Mouse (Mus musculus) embryo, embryonic 9.5 days (tissue): ENCODE measurements around the gene Cdh20.
"Not testable (repeated sequence)": the region's sequence is repeated elsewhere in the genome, so short reads cannot be mapped to it uniquely, and the experiment has no call there.

ENCODE experiments used
- DNase-seq: peaks from one replicate; pipeline ENCODE4 v3.0.0-alpha.2; 2017; ENCODE audit errors: extremely low spot score

The Cdh20 gene

DNA sequence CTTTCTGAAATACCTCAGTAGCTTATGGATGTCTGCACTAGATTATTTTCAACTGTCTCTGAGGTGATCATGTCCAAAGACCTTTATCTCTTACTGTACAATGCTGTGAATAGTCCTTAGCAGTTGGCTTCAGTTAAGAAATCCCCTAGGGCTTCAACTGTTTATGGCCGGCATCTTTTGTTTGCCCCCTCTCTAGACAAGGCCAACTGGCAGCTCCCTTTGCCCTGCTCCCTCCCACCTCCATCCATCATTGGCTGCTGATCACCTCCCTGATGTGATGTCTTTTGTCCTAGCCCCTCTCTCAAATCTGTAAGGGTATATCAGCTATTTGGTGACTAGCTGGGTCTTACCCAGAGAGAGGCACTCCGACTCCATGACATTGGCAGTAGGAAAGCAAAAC is 148.2 kb downstream of the Cdh20 start:
- peak; percentile 14 for DNase-seq

- DNase-seq, result no peak
Observed at GRCm38 (mm10) chr1:104917307-104917836, 149.0 kb downstream of the Cdh20 start.

DNA sequence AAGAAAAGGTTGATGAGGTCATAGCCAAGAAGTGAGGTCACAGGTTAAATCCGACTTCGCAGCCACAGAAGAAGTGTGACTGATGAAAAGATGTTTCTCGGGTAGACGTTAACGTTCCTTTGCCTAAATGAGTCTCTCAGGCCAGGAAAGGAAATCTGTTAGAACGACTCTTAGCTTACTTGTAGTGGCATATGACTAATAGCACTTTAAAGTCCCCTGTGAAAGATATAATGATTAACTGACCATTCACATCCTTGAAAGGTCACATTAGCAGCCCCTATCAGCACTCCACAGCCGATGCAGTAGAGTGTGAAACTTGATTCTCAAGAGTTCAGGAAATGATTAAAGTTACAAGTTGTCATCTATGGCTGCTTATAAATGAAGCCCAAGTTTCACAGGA is 164.7 kb downstream of the Cdh20 start:
- DNase-seq, result no peak

GRCm38 (mm10) chr1:104936966-104937365 is 168.6 kb downstream of the Cdh20 start:
- no peak for DNase-seq

- no peak for DNase-seq
Observed at GRCm38 (mm10) chr1:104939156-104939555, 170.8 kb downstream of the Cdh20 start.

DNA sequence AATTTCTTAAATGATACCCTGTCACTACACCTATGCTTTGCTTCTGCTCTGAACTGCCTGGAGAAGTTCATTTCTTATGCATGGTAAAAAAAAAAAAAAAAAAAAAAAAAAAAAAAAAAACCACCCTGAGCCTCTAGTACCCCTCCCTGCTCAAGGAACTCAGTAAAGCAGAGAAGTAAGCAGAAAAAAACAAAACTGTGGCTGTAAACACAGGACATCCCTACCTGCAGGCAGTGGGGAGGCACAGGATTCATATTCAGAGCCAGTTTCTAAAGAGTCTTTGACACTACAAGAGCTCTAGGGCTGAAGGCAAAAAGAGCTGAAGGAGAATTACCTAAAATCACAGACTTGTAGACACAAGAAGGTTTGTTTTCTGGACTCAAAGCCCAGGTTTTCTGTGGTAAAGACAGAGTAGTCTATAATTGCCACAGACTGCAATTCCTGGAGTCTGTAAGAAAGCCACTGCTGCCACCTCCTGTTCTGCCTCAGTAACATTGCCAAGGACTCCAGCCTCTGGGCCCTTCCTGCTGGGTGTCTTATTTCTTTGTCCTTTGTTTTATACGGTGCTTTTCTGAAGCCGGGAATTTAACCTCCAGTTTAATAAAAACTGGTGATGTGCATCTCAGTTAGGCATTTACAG is 176.3 kb downstream of the Cdh20 start:
- peak; percentile 46 for DNase-seq

GRCm38 (mm10) chr1:104945110-104945489 is 176.8 kb downstream of the Cdh20 start:
- no peak for DNase-seq

GRCm38 (mm10) chr1:104949640-104950039 is 181.3 kb downstream of the Cdh20 start:
- not testable (repeated sequence) for DNase-seq

GRCm38 (mm10) chr1:104957046-104957445 is 188.7 kb downstream of the Cdh20 start:
- DNase-seq, result no peak

DNA sequence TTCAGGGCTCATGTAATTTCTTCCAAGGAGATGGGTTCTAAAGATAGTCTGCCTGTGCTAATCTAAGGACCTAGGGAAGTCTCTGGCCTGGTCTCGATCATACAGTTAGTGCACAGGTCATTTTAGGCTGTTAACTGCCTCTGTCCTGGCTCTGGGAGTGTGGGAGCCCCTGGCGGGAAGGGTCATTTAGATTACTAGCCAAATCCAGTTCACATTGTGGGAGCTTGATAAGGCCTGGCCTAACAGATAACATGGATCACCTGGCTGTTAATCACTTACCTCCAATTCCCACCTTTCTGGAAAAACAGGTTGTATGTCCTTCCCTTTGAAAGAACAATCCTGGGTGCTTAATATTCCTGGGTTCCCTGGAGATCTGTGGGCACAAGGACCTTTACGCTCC is 193.3 kb downstream of the Cdh20 start:
- DNase-seq, result no peak

DNA sequence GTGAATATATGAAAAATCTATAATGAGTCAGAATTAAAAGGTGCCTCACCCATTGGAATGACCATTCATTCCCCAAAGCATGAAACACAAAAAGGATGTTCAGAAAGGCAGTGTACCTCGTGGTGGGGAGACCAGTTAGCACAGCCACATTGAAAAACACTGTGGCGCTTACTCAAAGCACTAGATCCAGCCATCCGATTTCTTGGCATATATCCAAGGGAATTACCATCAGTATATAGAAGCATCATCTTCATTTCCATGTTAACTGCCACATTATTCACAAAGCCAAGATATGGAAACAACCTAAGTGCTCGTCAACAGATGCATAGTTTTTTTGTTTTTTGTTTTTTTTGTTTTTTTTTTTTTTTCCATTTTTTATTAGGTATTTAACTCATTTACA is 193.9 kb downstream of the Cdh20 start:
- no peak for DNase-seq

- DNase-seq, result no peak
Observed at GRCm38 (mm10) chr1:104979068-104979467, 210.7 kb downstream of the Cdh20 start.

DNA sequence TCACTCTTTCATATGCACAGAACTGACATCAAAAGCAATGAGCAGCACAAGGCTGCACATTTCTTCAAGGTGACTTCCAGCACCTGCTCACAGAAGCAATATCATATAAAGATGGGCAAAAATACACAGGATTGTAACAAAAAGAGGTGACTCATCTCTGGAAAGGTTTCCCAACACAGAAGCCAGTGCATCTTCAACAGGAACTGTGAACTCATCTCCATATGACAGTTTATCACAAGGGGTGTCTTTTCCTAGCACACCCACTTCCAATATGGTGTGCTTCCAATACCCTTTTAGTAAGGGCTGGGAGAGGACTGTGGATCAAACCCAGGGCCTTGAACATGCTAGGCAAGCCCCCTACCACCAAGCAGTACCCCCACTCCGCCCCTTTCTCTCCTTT is 211.9 kb downstream of the Cdh20 start:
- DNase-seq, result no peak

GRCm38 (mm10) chr1:104986222-104986973 is 218.1 kb downstream of the Cdh20 start:
- peak; percentile 71 for DNase-seq

DNA sequence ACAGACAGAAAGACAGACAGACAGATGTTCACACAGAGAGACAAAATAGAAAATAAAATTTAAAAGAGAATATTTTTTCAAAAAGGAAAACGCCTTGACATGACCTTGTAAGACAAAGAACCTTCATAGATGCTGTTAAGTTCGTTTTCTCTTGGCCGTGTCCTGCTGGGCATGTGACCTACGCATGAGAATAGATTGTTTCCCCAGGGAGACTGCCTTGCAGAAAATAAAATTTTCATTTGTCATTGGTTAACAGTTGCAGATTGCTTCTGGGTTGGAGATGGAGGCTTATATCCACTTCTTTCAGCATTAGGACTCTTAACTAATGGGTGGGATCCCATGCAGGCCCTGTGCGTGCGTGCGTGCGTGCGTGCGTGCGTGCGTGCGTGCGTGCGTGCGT is 219.2 kb downstream of the Cdh20 start:
- DNase-seq, result no peak

DNA sequence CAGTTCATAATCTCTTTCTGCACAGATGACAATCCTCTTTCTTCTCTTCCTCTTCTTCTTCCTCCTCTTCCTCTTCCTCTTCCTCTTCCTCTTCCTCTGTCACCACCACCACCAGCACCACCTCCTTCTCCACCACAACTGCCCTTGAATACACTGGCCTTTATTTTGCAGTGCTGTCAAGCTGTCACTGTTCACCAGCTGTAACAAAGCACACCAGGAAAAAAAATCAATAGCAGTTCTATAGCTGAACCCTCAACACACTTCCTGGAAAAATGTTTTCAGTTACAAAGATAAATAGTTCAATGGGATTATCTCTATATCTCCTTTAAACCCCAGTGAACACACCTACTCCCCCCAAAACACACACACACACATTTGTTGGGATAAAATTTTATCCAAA is 224.1 kb downstream of the Cdh20 start:
- DNase-seq, result no peak

DNA sequence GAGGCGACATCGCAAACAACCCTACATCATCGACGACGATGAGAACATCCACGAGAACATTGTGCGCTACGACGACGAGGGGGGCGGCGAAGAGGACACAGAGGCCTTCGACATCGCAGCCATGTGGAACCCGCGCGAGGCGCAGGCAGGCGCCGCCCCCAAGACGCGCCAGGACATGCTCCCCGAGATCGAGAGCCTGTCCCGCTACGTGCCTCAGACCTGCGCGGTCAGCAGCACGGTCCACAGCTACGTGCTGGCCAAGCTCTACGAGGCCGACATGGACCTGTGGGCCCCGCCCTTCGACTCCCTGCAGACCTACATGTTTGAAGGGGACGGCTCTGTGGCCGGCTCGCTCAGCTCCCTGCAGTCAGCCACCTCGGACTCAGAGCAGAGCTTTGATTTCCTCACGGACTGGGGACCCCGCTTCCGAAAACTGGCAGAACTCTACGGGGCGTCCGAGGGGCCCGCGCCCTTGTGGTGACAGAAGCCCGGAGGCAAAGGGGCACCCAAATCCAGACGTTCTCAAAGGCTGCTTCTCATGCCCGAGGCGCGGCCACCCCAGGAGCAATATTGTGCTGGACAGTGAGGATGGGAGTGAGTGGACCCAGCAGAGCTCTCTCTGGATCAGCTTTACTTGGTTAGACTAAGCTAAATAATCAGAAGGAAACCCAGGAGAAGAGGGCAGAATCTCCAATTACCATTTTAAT is 225.7 kb downstream of the Cdh20 start:
- peak; percentile 58 for DNase-seq

GRCm38 (mm10) chr1:104994612-104994986 is 226.3 kb downstream of the Cdh20 start:
- DNase-seq, result no peak

DNA sequence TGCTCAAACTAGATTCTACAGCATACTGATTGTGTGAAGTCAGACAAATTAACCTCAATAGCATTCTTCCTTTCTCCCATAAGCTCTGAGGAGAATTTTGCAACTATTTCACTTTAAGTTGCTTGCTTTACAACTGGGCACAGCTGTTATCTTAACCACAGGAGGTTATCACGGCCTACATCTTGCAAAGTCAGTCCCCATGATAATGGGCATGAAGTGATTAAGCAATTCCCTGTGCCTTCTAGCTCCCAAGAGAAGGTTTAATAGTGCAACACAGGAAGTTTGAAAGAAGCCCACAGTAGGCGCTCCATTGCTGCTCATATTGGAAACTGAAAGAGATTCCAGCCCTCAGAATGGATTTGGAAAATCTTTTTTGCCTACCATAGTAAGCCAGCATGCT is 229.5 kb downstream of the Cdh20 start:
- no peak for DNase-seq

GRCm38 (mm10) chr1:105002179-105002578 is 233.8 kb downstream of the Cdh20 start:
- DNase-seq, result no peak

GRCm38 (mm10) chr1:105003786-105004185 is 235.5 kb downstream of the Cdh20 start:
- DNase-seq, result no peak

DNA sequence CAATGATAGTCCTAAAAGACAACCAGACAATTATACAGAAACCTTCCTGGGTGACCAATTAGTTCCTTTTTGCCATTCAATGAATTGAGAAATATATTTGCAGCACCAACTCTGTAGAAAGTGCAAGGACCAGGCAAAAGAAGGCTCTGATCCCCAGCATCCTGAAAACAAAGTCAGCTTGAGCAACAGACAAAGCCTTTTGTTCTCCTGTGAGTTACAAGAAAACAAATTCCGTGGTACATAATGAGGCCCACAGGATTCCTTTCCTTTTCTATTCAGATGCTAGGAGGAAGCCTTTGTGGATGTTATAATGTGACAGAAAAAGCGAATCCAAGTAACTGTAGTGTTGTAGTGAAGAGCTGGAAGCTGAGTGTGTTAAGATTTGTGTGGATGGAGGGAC is 244.3 kb downstream of the Cdh20 start:
- no peak for DNase-seq

GRCm38 (mm10) chr1:105013291-105013690 is 245.0 kb downstream of the Cdh20 start:
- no peak for DNase-seq
